Mouse (Mus musculus): ENCODE measurements around the gene Syde2.

- TF ChIP-seq CTCF (conservative IDR thresholded peaks at IDR 0.05; ENCODE audit: low read length) (no peak), POU5F1 (IDR thresholded peaks at IDR 0.05; ENCODE audit: borderline replicate concordance, low read length) (no peak)
These were observed 29.3 kb downstream of the Syde2 start for GRCm38 (mm10) chr3:146016979-146017378.
